Mouse (Mus musculus) embryo, embryonic 9.5 days (tissue): Measurements from ENCODE around the gene Zkscan17.

Experiments used
- DNase-seq: peaks from one replicate; pipeline ENCODE4 v3.0.0-alpha.2; 2017; ENCODE audit errors: extremely low spot score

The Zkscan17 gene

GRCm38 (mm10) chr11:59518226-59518625 is 8.3 kb downstream of the Zkscan17 start:
- no peak for DNase-seq

GRCm38 (mm10) chr11:59517441-59517840 is 9.1 kb downstream of the Zkscan17 start:
- DNase-seq = no peak

GRCm38 (mm10) chr11:59514789-59515188 is 11.8 kb downstream of the Zkscan17 start:
- no peak for DNase-seq

- DNase-seq = no peak
Measured at GRCm38 (mm10) chr11:59514381-59514780, 12.2 kb downstream of the Zkscan17 start.

GRCm38 (mm10) chr11:59513556-59513955 is 13.0 kb downstream of the Zkscan17 start:
- no peak for DNase-seq

- no peak for DNase-seq
Measured at GRCm38 (mm10) chr11:59512733-59513132, 13.8 kb downstream of the Zkscan17 start.

- no peak for DNase-seq
Measured at GRCm38 (mm10) chr11:59511558-59511957, 15.0 kb downstream of the Zkscan17 start.

GRCm38 (mm10) chr11:59506713-59507074 is 19.9 kb downstream of the Zkscan17 start:
- no peak for DNase-seq

- peak; percentile 95 for DNase-seq
Measured at GRCm38 (mm10) chr11:59505839-59506712, 20.5 kb downstream of the Zkscan17 start.

- peak; percentile 75 for DNase-seq
Measured at GRCm38 (mm10) chr11:59505351-59505838, 21.2 kb downstream of the Zkscan17 start.

GRCm38 (mm10) chr11:59501978-59502700 is 24.4 kb downstream of the Zkscan17 start:
- no peak for DNase-seq

- no peak for DNase-seq
Measured at GRCm38 (mm10) chr11:59497747-59498146, 28.8 kb downstream of the Zkscan17 start.

GRCm38 (mm10) chr11:59496672-59497310 is 29.8 kb downstream of the Zkscan17 start:
- no peak for DNase-seq

GRCm38 (mm10) chr11:59486222-59486621 is 40.3 kb downstream of the Zkscan17 start:
- no peak for DNase-seq

GRCm38 (mm10) chr11:59485641-59486040 is 40.9 kb downstream of the Zkscan17 start:
- no peak for DNase-seq

GRCm38 (mm10) chr11:59483212-59483611 is 43.3 kb downstream of the Zkscan17 start:
- DNase-seq = peak; percentile 57

- no peak for DNase-seq
Measured at GRCm38 (mm10) chr11:59477240-59477639, 49.3 kb downstream of the Zkscan17 start.

GRCm38 (mm10) chr11:59472326-59472677 is 54.2 kb downstream of the Zkscan17 start, which contains the start of gene Zfp867:
Zfp867 (minus strand) TSS chr11:59472474.
- peak; percentile 92 for DNase-seq

GRCm38 (mm10) chr11:59471413-59472325 is 54.9 kb downstream of the Zkscan17 start:
- peak; percentile 14 for DNase-seq

GRCm38 (mm10) chr11:59460459-59460858 is 66.1 kb downstream of the Zkscan17 start:
- no peak for DNase-seq

GRCm38 (mm10) chr11:59458973-59459372 is 67.6 kb downstream of the Zkscan17 start:
- no peak for DNase-seq
